Mouse (Mus musculus) stomach, postnatal 0 days (tissue): ENCODE results near the gene Sec63.

Experiments
- CTCF ChIP-seq: IDR thresholded peaks from 2 replicates; pipeline ENCODE4 v1.5.1; 2016; ENCODE audit warnings: antibody characterized with exemption, low read depth, mild to moderate bottlenecking, moderate library complexity
- EP300 ChIP-seq: optimal IDR thresholded peaks from 2 replicates; pipeline ENCODE3; 2016; ENCODE audit warnings: antibody characterized with exemption

DNA sequence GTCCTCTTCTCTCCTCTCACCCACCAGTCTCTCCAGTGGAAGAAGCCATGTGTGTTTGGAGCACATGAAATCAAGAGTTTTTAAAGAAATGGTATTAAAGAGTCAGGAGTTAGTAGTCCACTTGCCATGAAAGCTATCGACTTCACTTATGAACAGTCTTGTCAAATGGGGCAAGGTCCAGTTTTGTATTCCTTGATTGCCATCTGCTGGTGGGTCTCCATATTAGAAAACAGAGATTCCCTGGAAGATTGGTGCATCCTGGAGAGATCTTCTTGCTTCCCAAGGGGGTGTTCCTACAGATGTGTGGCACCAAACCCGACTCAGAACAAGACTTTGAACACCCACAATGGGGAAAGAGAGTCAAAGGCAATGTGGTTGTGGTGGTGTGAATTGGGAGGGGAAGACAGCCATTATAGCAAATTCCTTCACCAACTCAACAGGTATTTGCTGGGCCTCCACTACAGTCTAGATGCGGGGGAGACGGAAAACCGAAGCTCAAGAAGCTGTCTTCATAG lies 26.7 kb upstream of the Sec63 start:
- TF ChIP-seq EP300 (no peak), CTCF (peak; percentile 78)
